Mouse (Mus musculus) T-cell, adult 66 days (primary cell): Measurements from ENCODE around the gene Zfp653. TPM values are rescaled to one million over a fixed set of nuclear protein-coding genes. Genes with fewer than 3 reads are reported as not detected.

ENCODE experiments used
- total RNA-seq, 2 experiments: library from RNA; stranded (reverse); gene quantifications; 3 replicates in 1 of 2; 4 replicates in 1 of 2; pipeline ENCODE4 v1.2.4; 2023

Gene Zfp653
- total RNA-seq = 10 to 100 TPM; 29.3 to 34.7 TPM

GRCm38 (mm10) chr9:22070791-22071573, at the start of gene Zfp653, which contains the start of gene Gm49318:
Gene Zfp653 (minus strand): TSS chr9:22071376.
Gene Gm49318 (minus strand): TSS chr9:22071259.

DNA sequence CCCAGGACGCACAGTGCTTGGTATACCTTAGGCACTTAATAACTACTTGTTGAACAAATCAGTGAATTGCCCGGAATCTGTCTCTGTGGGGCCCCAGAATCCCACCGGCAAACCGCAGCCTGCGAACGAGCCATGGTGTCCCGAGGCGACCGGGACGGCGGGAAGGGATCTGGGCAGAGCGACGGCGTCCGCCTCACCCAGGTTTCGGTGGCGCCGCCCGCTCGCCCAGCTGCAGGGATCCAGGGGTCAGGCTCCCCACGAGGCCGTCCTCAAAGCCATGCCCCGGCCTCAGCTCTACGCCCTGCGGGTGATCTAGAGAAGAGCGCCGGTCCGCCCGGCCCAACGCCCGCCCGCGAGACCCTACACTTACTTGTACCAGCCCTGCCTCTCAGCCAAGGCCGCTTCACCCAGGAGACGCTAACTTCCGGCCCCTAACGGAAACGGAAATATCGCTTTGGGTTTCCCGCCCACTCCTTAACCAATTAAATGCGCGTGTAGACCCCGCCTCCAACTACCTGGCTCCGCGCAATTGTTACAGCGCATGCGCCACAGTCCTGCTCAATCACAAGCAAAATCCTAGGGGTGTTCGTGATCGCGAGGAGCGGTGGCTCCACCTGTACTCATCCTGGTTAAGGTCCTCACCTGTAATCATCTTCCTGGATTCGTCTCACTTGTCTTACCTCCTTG, 45.7 kb upstream of the Zfp653 start, which contains the start of gene Elof1:
Gene Elof1, minus strand, starts transcription at position 433 of the 687 bp plus-strand sequence.

GRCm38 (mm10) chr9:22098993-22099696, 28.0 kb upstream of the Zfp653 start, which contains the start of gene Cnn1:
Gene Cnn1 (plus strand): TSS chr9:22099216.

DNA sequence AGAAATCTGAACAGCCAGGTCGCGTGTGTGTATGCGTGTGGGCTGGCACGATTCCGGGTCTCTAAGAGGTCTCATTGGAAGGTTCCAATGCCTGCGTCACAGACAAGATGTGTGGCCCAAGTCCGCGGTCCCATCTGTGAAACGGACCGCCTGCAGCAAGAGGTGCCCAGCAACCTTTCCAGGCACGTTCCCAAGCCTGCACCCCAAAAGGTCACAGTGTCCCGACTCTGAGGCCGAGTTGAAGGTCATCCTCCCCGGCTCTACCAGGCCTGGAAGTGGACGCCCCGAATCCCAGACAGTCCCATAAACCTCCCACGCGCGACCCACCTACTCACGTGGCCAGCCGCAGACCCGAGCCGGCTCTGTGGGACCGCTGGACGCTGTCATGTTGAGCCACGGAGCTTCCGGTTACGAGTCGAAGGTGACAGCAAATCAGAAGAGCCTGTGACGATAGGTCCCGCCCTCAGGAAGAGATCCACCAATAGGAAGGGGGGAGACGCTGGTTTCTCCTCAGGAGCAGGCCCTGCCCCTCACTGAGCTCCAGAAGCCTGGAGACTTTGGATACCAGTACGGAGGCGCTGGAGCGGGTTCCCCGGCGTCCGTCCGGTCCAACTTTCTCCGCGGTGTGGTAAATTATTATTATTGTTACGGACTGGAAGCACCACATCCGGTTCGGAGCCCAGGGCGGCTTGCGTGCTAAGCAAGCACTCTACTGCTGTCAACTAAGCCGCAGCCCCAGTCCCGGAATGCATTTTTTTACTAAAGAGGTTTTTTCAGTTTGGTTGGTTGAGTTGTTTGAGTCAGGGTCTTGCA, 14.1 kb upstream of the Zfp653 start, which contains the start of gene Ecsit:
Gene Ecsit, minus strand, starts transcription at position 417 of the 813 bp plus-strand sequence.

GRCm38 (mm10) chr9:22051958-22052254, 19.3 kb downstream of the Zfp653 start, which contains the start of gene Elavl3:
Gene Elavl3 (minus strand): TSS chr9:22052023.

Other genes starting within 250 kb of the Zfp653 start
- gene Angptl8, start 235.9 kb downstream of the Zfp653 start, total RNA-seq = not detected
- gene Dock6, start 218.7 kb downstream of the Zfp653 start, total RNA-seq = 1 to 10 TPM; 6.9 to 7.4 TPM
- gene Rab3d, start 153.2 kb downstream of the Zfp653 start, total RNA-seq = 10 to 100 TPM; 11.4 to 13.6 TPM
- not detected for gene Ccdc159, start 143.9 kb downstream of the Zfp653 start, total RNA-seq
- gene Tmem205, start 143.8 kb downstream of the Zfp653 start, total RNA-seq = under 1 TPM in 1 of 2 experiments, not detected in 1; 0.76 TPM
- under 1 TPM; 0.50 to 0.67 TPM for gene Plppr2, start 134.3 kb downstream of the Zfp653 start, total RNA-seq
- 10 to 100 TPM in 1 of 2 experiments, 1 to 10 TPM in 1; 8.7 to 10.7 TPM for gene Swsap1, start 115.6 kb downstream of the Zfp653 start, total RNA-seq
- 1 to 10 TPM in 1 of 2 experiments, under 1 TPM in 1; 0.61 to 1.1 TPM for gene Epor, start 107.9 kb downstream of the Zfp653 start, total RNA-seq
- gene Rgl3, start 81.9 kb downstream of the Zfp653 start, total RNA-seq = not detected
- not detected for gene Ccdc151, start 68.7 kb downstream of the Zfp653 start, total RNA-seq
- gene Prkcsh, start 68.6 kb downstream of the Zfp653 start, total RNA-seq = 10 to 100 TPM; 94.0 to 98.7 TPM
- under 1 TPM in 1 of 2 experiments, not detected in 1; 0.27 TPM for gene Elavl3, start 19.4 kb downstream of the Zfp653 start, total RNA-seq
- not detected for gene Gm49318, start 117 bp downstream of the Zfp653 start, total RNA-seq
- gene Ecsit, start 14.1 kb upstream of the Zfp653 start, total RNA-seq = 10 to 100 TPM; 29.0 to 34.0 TPM
- not detected for gene Cnn1, start 27.8 kb upstream of the Zfp653 start, total RNA-seq
- gene Elof1, start 45.8 kb upstream of the Zfp653 start, total RNA-seq = 10 to 100 TPM; 34.2 to 41.2 TPM
- gene Acp5, start 64.3 kb upstream of the Zfp653 start, total RNA-seq = 100 to 1,000 TPM; 194 to 244 TPM
- 10 to 100 TPM; 13.8 to 19.1 TPM for gene Pigyl, start 85.5 kb upstream of the Zfp653 start, total RNA-seq
- gene Zfp872, start 116.7 kb upstream of the Zfp653 start, total RNA-seq = not detected
- gene Zfp809, start 154.3 kb upstream of the Zfp653 start, total RNA-seq = 10 to 100 TPM; 33.6 to 39.8 TPM
- gene Zfp599, start 188.5 kb upstream of the Zfp653 start, total RNA-seq = 1 to 10 TPM; 3.1 to 3.4 TPM
- gene Zfp810, start 236.3 kb upstream of the Zfp653 start, total RNA-seq = 10 to 100 TPM; 15.0 to 17.3 TPM